Comparison of ENCODE assay signal across 10 mouse cellular contexts in the genomic region with DNA sequence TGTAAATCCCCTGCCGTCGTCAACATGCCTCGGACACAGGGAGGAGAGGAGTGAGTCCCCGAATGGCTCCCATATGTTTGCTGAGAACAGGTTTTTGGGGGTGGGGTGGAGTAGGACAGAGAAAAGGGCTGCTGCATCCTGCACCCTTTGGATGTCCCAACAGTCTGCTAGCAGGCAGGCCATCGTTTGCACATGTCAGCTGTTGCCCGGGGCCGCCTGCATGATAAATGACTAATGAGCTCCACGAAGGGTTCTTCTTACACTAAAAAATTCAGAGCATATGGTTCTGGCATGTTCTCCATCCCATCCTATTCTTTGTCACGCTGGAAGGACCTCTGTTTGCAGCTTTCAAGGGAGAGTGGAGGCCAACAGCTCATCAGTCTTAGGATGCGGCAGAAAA. TPM values are rescaled to one million over a fixed set of nuclear protein-coding genes. Genes with fewer than 3 reads are reported as not detected.
DNase-seq lines count a peak whose midpoint lies in the region; ATAC-seq and TF ChIP-seq lines count a peak whose summit lies in the region.
"Had no signal": no experiment of that assay in that cellular context is flagged by ENCODE, and none has a peak within 500 bp of the region (broad histone marks: within the 10 kb centered on the region; RNA-seq: fewer than 3 reads in every experiment).

No protein-coding gene starts in this region.

- peak overlapping the region; percentile 29; the same call in 1 of the 2 replicates for H3K27ac ChIP-seq in heart, embryonic 16.5 days (ENCODE audit: low read length)
- no peak overlapping the region for H3K27ac ChIP-seq in heart, adult 2 months
- H3K27ac ChIP-seq in midbrain, embryonic 14.5 days (replicated peaks; ENCODE audit: low read depth, low read length) = no peak overlapping the region
- H3K27ac ChIP-seq in midbrain, embryonic 15.5 days = no peak overlapping the region
- H3K27ac ChIP-seq in hindbrain, postnatal 0 days = no peak overlapping the region
- peak overlapping the region; percentile 43; the same call in 1 of the 2 replicates for H3K27ac ChIP-seq in stomach, embryonic 16.5 days (ENCODE audit: low read length)
- H3K27ac ChIP-seq: left cerebral cortex, adult 2 months had no signal

- no peak for TF ChIP-seq POLR2A in heart, adult 2 months (IDR thresholded peaks at IDR 0.05; ENCODE audit: insufficient read depth, low read depth, low read length)

- TF ChIP-seq EP300 in heart, adult 2 months (IDR thresholded peaks at IDR 0.05; ENCODE audit: insufficient read depth, low read depth, low read length) = no peak

- peak; percentile 25; the same call in 1 of the 2 replicates for ATAC-seq in heart, embryonic 16.5 days (replicated peaks; ENCODE audit: extremely low read depth, insufficient read depth, low FRiP score)
- no peak for ATAC-seq in midbrain, embryonic 14.5 days (ENCODE audit: low FRiP score, low TSS enrichment)
- ATAC-seq in midbrain, embryonic 15.5 days (replicated peaks) = no peak
- no peak for ATAC-seq in hindbrain, postnatal 0 days
- ATAC-seq in stomach, embryonic 16.5 days (ENCODE audit: insufficient read depth, low FRiP score) = peak; percentile 82; the same call in 1 of the 2 replicates

- TF ChIP-seq CTCF in heart, adult 2 months (IDR thresholded peaks at IDR 0.05) = no peak
- TF ChIP-seq CTCF in hindbrain, postnatal 0 days (IDR thresholded peaks at IDR 0.05; ENCODE audit: low read depth) = no peak

- H3K27me3 ChIP-seq in heart, embryonic 16.5 days (ENCODE audit: control insufficient read depth, insufficient read depth, low read length) = no peaks in the 10 kb centered on the region
- H3K27me3 ChIP-seq in heart, adult 2 months (ENCODE audit: control insufficient read depth, insufficient read depth, low read length) = no peaks in the 10 kb centered on the region
- H3K27me3 ChIP-seq in midbrain, embryonic 14.5 days (ENCODE audit: control insufficient read depth, insufficient read depth, low read length) = no peaks in the 10 kb centered on the region
- H3K27me3 ChIP-seq in midbrain, embryonic 15.5 days (replicated peaks) = no peaks in the 10 kb centered on the region
- H3K27me3 ChIP-seq in hindbrain, postnatal 0 days (ENCODE audit: insufficient read depth, low read length) = no peaks in the 10 kb centered on the region
- H3K27me3 ChIP-seq in stomach, embryonic 16.5 days (ENCODE audit: control insufficient read depth, insufficient read depth, low read length) = no peaks in the 10 kb centered on the region

- H3K9me3 ChIP-seq in heart, embryonic 16.5 days (replicated peaks; ENCODE audit: control insufficient read depth, low read length) = no peaks in the 10 kb centered on the region
- H3K9me3 ChIP-seq in midbrain, embryonic 14.5 days (ENCODE audit: control insufficient read depth, low read length) = no peaks in the 10 kb centered on the region
- H3K9me3 ChIP-seq in midbrain, embryonic 15.5 days = no peaks in the 10 kb centered on the region
- H3K9me3 ChIP-seq in hindbrain, postnatal 0 days (ENCODE audit: low read length) = no peaks in the 10 kb centered on the region
- no peaks in the 10 kb centered on the region for H3K9me3 ChIP-seq in stomach, embryonic 16.5 days (replicated peaks; ENCODE audit: control insufficient read depth, low read length)

- H3K4me3 ChIP-seq in heart, embryonic 16.5 days (ENCODE audit: low read length) = no peak overlapping the region
- H3K4me3 ChIP-seq in heart, adult 2 months = no peak overlapping the region
- no peak overlapping the region for H3K4me3 ChIP-seq in midbrain, embryonic 14.5 days (replicated peaks; ENCODE audit: low read depth, low read length)
- no peak overlapping the region for H3K4me3 ChIP-seq in midbrain, embryonic 15.5 days
- no peak overlapping the region for H3K4me3 ChIP-seq in hindbrain, postnatal 0 days (ENCODE audit: low read length)
- H3K4me3 ChIP-seq in stomach, embryonic 16.5 days (replicated peaks; ENCODE audit: low read length) = no peak overlapping the region
- H3K4me3 ChIP-seq: left cerebral cortex, adult 2 months had no signal

- intact Hi-C loops in heart, adult 2 months (cut with DNase I) = no loop called here

- H3K9ac ChIP-seq in heart, embryonic 16.5 days (ENCODE audit: low read length) = no peak overlapping the region
- no peak overlapping the region for H3K9ac ChIP-seq in heart, adult 2 months (ENCODE audit: low read depth, low read length)
- H3K9ac ChIP-seq in midbrain, embryonic 14.5 days (replicated peaks; ENCODE audit: low read length) = no peak overlapping the region
- H3K9ac ChIP-seq in midbrain, embryonic 15.5 days = no peak overlapping the region
- H3K9ac ChIP-seq in hindbrain, postnatal 0 days (replicated peaks; ENCODE audit: low read length) = no peak overlapping the region
- no peak overlapping the region for H3K9ac ChIP-seq in stomach, embryonic 16.5 days (ENCODE audit: low read length)

- no peak overlapping the region for H3K4me2 ChIP-seq in heart, embryonic 16.5 days (ENCODE audit: low read depth, low read length)
- H3K4me2 ChIP-seq in midbrain, embryonic 14.5 days (ENCODE audit: low read length) = no peak overlapping the region
- H3K4me2 ChIP-seq in midbrain, embryonic 15.5 days = no peak overlapping the region
- no peak overlapping the region for H3K4me2 ChIP-seq in hindbrain, postnatal 0 days (ENCODE audit: low read depth, low read length)
- H3K4me2 ChIP-seq in stomach, embryonic 16.5 days (ENCODE audit: low read depth, low read length) = peak overlapping the region; percentile 7; the same call in 1 of the 2 replicates

- H3K79me2 ChIP-seq in heart, adult 2 months (replicated peaks; ENCODE audit: control insufficient read depth, insufficient read depth, low read length) = no peaks in the 10 kb centered on the region

- peaks cover 16% of the 10 kb centered on the region for H3K4me1 ChIP-seq in heart, embryonic 16.5 days (ENCODE audit: control insufficient read depth, insufficient read depth, low read length)
- H3K4me1 ChIP-seq in heart, adult 2 months (ENCODE audit: control insufficient read depth, insufficient read depth, low read length) = peaks cover 1% of the 10 kb centered on the region; the same call in 1 of the 2 replicates
- H3K4me1 ChIP-seq in midbrain, embryonic 14.5 days (ENCODE audit: control insufficient read depth, insufficient read depth, low read length) = no peaks in the 10 kb centered on the region
- 0 out of 2 replicates have a peak, but pooled peaks cover 3% of the 10 kb centered on the region for H3K4me1 ChIP-seq in midbrain, embryonic 15.5 days
- H3K4me1 ChIP-seq in hindbrain, postnatal 0 days (ENCODE audit: insufficient read depth, low read length) = no peaks in the 10 kb centered on the region
- H3K4me1 ChIP-seq in stomach, embryonic 16.5 days (ENCODE audit: control insufficient read depth, insufficient read depth, low read length) = peaks cover 16% of the 10 kb centered on the region; the same call in 1 of the 2 replicates

- WGBS in heart, embryonic 16.5 days = 63% methylated on average over 10 of the region's 10 CpGs
- 70% methylated on average over 10 of the region's 10 CpGs for WGBS in heart, adult 2 months
- 50% methylated on average over 10 of the region's 10 CpGs for WGBS in midbrain, embryonic 14.5 days
- WGBS in midbrain, embryonic 15.5 days = 45% methylated on average over 10 of the region's 10 CpGs
- 37% methylated on average over 10 of the region's 10 CpGs for WGBS in hindbrain, postnatal 0 days
- WGBS in stomach, embryonic 16.5 days = 30% methylated on average over 10 of the region's 10 CpGs

- DNase-seq in heart, adult 2 months = no peak
- peak; percentile 46 for DNase-seq in midbrain, embryonic 14.5 days
- DNase-seq in hindbrain, postnatal 0 days (ENCODE audit: low spot score) = peak; percentile 20
- DNase-seq in adrenal gland, postnatal 10 days = no peak
- DNase-seq in adrenal gland, postnatal 25 days = no peak
- DNase-seq: thymus, postnatal 14 days had no signal

- no peaks in the 10 kb centered on the region for H3K36me3 ChIP-seq in heart, embryonic 16.5 days (ENCODE audit: control insufficient read depth, insufficient read depth)
- H3K36me3 ChIP-seq in heart, adult 2 months (ENCODE audit: control insufficient read depth, insufficient read depth, low read length) = no peaks in the 10 kb centered on the region
- no peaks in the 10 kb centered on the region for H3K36me3 ChIP-seq in midbrain, embryonic 14.5 days (ENCODE audit: control insufficient read depth, insufficient read depth, low read length)
- H3K36me3 ChIP-seq in midbrain, embryonic 15.5 days (replicated peaks) = no peaks in the 10 kb centered on the region
- no peaks in the 10 kb centered on the region for H3K36me3 ChIP-seq in hindbrain, postnatal 0 days (ENCODE audit: insufficient read depth, low read length)
- no peaks in the 10 kb centered on the region for H3K36me3 ChIP-seq in stomach, embryonic 16.5 days (ENCODE audit: control insufficient read depth, insufficient read depth, low read length)

RNA-seq across cellular contexts. Expression of gene Enah, which starts 33.2 kb away (rescaled TPM):
- 13.2 and 17.3 TPM in 2 replicates for polyA plus RNA-seq in heart, embryonic 16.5 days (2015; fragmentation: Nextera tagmentation; extraction: Ambion mirVana)
- 100 to 1,000 TPM; 101 to 124 TPM for total RNA-seq in heart, adult 2 months (2021)
- 28.3 and 39.7 TPM in 2 replicates for polyA plus RNA-seq in heart, adult 2 months (2012; rRNA removed)
- 42.9 TPM in 2 replicates for polyA plus RNA-seq in midbrain, embryonic 14.5 days (2014; fragmentation: Nextera tagmentation; extraction: Ambion mirVana)
- 34.6 and 36.1 TPM in 2 replicates for polyA plus RNA-seq in midbrain, embryonic 15.5 days (2015; fragmentation: Nextera tagmentation; extraction: Ambion mirVana)
- total RNA-seq in hindbrain, postnatal 0 days (2014; rRNA removed) = 65.6 and 73.2 TPM in 2 replicates
- polyA plus RNA-seq in hindbrain, postnatal 0 days (2015; fragmentation: Nextera tagmentation; extraction: Ambion mirVana) = 20.7 and 23.3 TPM in 2 replicates
- polyA plus RNA-seq in stomach, embryonic 16.5 days (2015; fragmentation: Nextera tagmentation; extraction: Ambion mirVana) = 12.8 and 13.1 TPM in 2 replicates
- 10 to 100 TPM; 58.9 to 72.2 TPM for total RNA-seq in adrenal gland, postnatal 10 days (2021)
- total RNA-seq in adrenal gland, postnatal 25 days (2021) = 61.0 and 64.8 TPM in 2 replicates

Comparison
In these comparisons a context has a peak if more than half of its experiments do, and no peak if none do; other contexts are left out.
1. H3K27ac ChIP-seq: peak in heart, embryonic 16.5 days (single experiment) and stomach, embryonic 16.5 days (single experiment); none in heart, adult 2 months (single experiment), midbrain, embryonic 14.5 days (single experiment), midbrain, embryonic 15.5 days (single experiment) and hindbrain, postnatal 0 days (single experiment).
2. ATAC-seq: peak in heart, embryonic 16.5 days (single experiment) and stomach, embryonic 16.5 days (single experiment); none in midbrain, embryonic 14.5 days (single experiment), midbrain, embryonic 15.5 days (single experiment) and hindbrain, postnatal 0 days (single experiment).
3. DNase-seq: peak in midbrain, embryonic 14.5 days (single experiment) and hindbrain, postnatal 0 days (single experiment); none in heart, adult 2 months (0 of 2), adrenal gland, postnatal 10 days (single experiment) and adrenal gland, postnatal 25 days (single experiment).